Mouse (Mus musculus) left cerebral cortex, adult 9 months (tissue): ENCODE results near the gene Acadl.

Experiments used
- DNase-seq, 2 experiments: peaks; one replicate each; pipeline ENCODE4 v3.0.0; 2022; ENCODE audit warnings: low spot score in 2 of 2

Gene Acadl

DNA sequence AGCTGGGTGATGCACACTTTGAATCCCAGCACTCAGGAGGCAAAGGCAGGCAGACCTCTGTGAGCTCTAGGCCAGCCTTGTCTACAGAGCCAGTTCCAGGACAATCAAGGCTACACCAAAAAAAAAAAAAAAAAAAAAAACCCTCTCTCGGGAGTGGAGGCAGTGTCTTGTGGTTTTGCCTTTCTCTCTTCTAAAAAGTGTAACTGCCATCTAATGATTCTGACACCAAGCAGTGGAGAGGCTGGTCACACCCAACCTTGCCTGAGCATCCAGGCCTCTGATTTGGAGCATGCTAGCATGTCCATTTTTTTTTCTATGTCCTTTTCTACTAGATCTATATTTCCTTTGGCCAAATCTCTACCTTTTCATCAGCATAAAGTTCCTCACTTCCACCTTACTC, 23.9 kb downstream of the Acadl start:
- DNase-seq, result no peak

- DNase-seq, result peak in 1 of 2 experiments; percentile 86
These were observed 24.7 kb downstream of the Acadl start for GRCm38 (mm10) chr1:66838184-66839042.

DNA sequence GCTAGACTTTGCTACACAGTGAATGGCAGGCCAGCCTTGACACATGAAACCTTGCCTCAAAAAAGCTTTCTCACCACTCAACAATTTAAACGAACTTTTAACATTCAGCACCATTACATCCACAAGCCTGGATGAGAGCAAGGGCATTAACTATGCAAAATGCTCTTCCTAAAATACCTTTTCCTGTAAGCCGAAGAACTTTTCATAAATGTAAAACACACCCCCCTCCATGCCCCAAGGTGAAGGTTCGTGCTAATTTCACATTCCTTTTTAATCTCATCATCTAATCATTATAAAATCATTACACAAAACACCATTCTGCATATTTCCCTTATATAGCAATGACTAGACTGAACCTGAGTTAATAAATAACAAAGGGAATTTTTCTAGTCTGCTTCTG, 25.9 kb downstream of the Acadl start:
- no peak for DNase-seq

GRCm38 (mm10) chr1:66832636-66833165, 30.4 kb downstream of the Acadl start:
- no peak for DNase-seq

DNA sequence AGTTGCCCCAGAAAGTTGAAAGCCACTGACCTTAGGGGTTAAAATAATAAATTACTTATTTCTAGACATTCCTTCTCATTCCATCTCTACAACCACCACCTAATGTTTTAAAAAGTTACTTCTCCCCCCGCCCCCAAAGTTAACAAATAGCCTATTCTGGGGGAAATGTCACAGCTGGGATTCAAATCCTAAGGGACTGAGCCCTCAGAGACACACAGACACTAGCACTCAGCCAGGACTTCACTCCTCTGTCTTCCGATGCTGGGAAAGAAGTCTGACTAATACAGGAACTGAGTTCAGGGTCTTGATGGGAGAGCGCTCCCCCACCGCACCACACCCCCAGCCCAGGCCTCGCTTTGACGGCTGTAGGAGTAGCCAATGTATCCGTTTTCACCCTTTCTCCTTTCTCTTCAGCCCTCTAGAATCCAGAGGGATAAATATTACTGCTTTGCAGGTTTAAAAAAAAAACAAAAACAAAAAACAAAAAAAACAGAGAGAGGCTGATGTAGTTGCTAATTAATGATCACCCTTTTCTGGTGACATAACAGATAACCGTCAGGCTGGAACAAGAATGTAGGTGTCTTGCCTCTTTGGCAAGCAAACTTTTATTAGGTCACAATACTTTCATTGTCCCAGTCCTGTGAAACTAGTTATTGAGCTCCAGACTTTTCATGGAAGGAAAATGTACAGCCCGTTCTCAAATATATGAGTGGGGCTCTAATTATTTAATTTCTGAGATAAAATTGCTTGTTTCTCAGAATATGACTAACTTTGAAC, 31.1 kb downstream of the Acadl start:
- no peak for DNase-seq

- DNase-seq, result no peak
These were observed 33.5 kb downstream of the Acadl start for GRCm38 (mm10) chr1:66829400-66830080.

DNA sequence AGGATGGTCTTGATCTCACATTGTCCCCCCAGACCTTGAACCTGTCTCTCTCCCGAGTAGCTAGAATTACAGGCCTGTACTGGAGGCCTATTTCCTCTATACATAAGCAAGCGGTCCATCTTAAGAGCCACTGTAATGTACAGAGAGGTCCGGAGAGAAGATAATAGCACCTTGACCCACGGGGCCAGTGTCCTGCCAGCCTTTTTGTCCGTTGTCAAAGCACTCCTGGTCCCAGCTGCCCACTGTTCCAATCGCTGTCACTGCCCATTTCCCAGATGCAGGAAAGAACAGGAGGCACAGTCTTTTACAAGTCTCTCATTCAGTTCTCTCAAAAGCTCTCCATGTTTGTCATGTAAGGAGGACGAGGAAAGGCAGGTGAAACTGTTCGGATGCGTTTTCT, 41.1 kb downstream of the Acadl start:
- no peak for DNase-seq

DNA sequence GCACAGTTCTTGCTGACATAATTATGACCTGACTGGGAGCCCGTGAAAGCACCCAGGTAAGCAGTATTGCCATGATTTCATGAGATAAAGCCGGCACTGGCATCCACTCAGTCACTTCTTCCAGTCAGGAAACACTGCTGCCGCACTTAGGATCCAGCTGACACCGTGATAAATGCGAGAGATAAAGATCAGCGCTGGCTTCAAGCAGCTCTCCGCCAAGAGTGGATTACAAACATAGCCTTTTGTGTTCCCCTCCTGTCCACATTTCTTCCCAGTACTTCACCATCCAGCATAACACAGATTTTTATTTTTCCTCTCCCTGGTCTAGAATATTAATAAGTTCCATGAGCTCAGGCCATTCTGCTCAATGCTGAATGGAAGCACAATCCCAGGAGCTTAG, 42.8 kb downstream of the Acadl start:
- DNase-seq, result no peak

DNA sequence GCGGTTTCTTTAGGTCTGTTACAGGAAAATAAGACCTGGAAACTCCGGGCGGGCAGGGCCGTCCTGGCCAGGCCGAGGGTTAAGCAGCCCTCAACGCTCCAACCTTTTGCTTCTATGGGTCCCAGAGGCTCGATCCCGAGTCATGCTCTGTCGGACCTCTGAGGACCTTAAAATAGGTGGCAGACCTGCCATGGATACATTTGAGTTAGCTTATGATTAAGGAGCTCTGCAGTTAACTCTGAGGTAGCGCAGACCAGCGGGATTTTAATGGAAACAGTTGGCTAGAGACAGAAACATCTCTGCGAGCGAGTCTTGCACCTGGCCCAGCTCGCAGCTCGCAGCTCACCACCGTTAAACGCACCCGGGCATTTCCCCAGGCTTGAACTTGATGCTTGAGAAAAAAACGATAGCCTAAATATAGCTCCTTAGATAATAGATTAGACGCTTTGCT, 45.2 kb downstream of the Acadl start:
- no peak for DNase-seq

GRCm38 (mm10) chr1:66817453-66817839, 45.6 kb downstream of the Acadl start, which contains the start of gene Kansl1l:
Gene Kansl1l (minus strand): TSS chr1:66817562.
- DNase-seq, result peak; percentile 76 to 92

DNA sequence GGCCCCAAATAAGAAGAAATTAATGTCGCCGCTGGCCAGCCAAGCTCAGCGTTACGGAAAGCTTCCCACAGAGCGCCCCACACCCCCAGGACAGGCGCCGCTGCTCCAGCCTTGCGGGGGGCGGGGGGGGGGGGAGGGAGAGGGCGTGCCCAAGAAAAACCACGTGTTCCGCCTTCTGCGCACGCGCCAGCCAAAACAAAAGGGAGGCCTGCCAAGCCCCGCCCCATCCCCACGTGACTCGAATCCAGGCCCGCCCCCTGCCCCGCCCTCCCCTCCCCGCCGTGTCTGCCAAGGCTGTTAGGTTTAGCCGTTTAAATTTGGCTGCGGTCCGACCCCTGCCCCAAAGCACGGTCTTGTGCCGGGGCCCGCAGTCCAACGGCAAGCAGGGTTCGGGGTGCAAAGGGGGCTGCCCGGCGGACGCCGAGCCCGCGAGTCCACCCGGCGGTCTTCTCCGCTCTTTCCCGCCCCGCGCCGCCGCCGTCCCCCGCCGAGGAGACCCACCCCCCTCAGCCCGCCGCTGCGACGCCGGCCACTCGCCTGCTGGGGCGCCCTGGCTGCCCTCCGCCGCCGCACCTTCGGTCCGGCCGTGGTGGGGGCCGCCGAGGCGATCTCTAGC, 46.1 kb downstream of the Acadl start:
- DNase-seq, result peak; percentile 62 to 94

GRCm38 (mm10) chr1:66815941-66816777, 46.9 kb downstream of the Acadl start:
- DNase-seq, result peak; percentile 47 to 73

DNA sequence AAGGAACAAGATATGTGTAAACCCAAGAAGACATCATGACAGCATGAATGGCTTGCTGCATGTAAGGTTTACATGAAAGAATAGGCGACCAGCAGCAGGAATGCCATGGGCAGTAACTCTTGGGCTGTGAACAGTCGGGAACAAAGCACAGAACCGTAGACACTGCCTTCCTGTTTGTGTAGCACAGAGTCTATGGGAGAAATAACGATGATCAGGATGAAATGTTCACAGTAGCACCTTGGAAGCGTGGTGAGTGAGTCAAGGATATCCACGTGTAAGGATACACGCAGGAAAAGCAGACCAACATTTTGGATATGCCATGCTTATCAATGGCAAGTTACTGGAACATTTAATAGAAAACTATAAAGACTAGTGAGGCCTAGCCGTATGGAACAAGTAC, 48.3 kb downstream of the Acadl start:
- DNase-seq, result no peak

DNA sequence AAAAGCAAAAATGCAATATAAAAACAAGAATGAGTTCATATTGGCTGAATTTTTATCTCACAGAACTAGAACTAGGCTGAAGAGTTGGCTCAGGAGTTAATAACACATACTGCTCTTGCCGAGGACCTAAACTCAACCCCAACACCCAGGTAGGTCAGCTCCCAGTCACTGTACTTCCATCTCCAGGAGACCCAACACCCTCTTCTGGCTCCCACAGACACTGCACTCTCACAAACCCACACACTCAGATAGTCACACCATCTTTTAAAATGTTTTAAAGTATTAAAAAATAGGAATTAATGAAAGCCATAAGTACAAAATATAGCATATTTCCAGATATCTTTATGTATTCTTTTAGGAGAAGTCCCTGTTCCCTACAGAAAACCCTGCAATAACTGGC, 49.9 kb downstream of the Acadl start:
- DNase-seq, result no peak

GRCm38 (mm10) chr1:66806821-66807220, 56.3 kb downstream of the Acadl start:
- no peak for DNase-seq

DNA sequence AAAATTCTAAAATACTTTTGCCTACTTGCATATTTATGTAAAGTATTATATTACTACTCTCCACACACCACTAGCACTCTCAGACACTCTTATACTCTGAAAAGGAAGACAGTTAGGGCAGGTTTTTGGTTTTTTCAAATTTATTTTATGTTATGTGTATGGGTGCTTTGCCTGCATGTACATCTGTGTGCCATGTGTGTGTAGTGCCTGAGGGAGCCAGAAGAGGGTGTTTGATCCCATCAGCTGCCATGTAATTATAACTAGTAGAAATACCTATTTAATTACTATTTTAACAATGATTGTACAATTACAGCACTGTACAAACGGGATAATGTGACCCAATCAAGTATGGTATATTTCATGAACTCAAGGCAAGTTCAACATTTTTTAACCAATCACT, 57.7 kb downstream of the Acadl start:
- DNase-seq, result no peak

GRCm38 (mm10) chr1:66804710-66805109, 58.4 kb downstream of the Acadl start:
- DNase-seq, result no peak

GRCm38 (mm10) chr1:66797962-66798361, 65.1 kb downstream of the Acadl start:
- no peak for DNase-seq

GRCm38 (mm10) chr1:66792838-66793466, 70.1 kb downstream of the Acadl start:
- DNase-seq, result no peak

DNA sequence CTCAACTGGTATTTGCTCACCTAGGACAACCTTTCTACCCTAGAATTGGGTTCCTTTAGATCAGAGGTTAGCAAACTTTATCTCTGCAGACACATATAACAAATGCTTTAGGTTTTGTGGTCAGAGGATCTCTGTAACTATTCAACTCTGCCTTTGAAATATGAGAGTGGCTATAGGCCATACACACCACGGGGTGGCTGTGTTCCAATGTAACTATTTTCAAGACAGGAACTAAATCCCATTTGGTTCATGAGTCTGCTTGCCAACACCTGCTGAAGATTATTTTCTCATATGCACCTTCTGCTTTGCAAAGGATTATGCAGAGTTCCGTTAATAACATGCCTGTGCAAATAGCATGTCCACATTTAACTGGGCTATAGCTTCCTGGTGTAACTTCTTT, 80.8 kb downstream of the Acadl start:
- DNase-seq, result no peak
